Mouse (Mus musculus): Measurements from ENCODE around the gene Keap1. TPM values are rescaled to one million over a fixed set of nuclear protein-coding genes. Genes with fewer than 3 reads are reported as not detected.
A peak's percentile ranks its signal among the peaks of the same experiment; 100 is the strongest.

Keap1 gene
- 46.7 and 48.6 TPM in 2 replicates for polyA plus RNA-seq (2016; fragmentation: Nextera tagmentation; extraction: Ambion mirVana)

DNA sequence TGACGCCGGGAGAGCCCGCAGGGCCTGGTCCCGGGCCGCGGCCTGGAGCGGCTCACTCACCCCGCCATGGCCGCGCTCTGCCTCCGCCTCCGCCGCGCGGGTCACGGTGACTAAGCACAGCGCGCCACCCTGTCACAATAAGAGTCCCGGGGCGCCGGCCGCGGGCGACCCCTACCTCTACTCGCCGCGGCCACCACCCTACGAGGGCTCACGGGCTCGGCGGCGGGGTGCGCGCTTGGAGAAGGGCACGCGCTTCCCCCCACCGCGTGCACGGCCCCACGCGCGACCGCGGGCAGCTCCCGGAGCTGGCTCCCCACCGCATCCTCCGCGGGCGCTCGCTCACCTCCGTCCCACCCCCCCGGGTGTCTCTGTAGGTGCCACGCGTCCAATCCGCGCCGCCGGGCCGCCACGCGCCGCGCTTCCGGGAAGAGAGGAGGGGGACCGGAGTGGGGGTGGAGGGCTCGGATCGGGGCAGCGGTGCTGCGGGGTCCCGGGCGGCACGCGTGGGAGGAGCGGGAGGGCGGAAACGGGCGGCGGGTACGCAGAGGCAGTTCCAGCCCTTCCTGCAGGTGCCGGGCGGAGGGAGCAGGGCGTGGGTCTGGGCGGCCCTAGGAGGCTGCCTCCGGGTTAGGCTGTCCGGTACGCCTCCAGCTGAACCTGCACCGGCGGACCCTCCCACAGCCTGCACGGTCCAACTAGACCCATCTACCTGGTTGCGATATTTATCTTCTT, at the start of gene Keap1:
Gene Keap1 (minus strand): TSS at position 629 of the 732 bp plus-strand sequence.
- WGBS, result under 1% methylated on average over 89 of the region's 90 CpGs
- H3K4me1 ChIP-seq, result peaks cover 33% of the 10 kb centered on the region
- H3K4me3 ChIP-seq, result peak within 1 kb of the TSS; percentile 98
- peak; percentile 79 for DNase-seq (ENCODE audit: extremely low spot score, low spot score)
- H3K9me3 ChIP-seq, result peaks cover 9% of the 10 kb centered on the region
- H3K27ac ChIP-seq, result peak within 1 kb of the TSS; percentile 98
- H3K36me3 ChIP-seq (replicated peaks), result peaks cover 34% of the 10 kb centered on the region
- peaks cover 46% of the 10 kb centered on the region for H3K27me3 ChIP-seq (ENCODE audit: poor library complexity, severe bottlenecking)

DNA sequence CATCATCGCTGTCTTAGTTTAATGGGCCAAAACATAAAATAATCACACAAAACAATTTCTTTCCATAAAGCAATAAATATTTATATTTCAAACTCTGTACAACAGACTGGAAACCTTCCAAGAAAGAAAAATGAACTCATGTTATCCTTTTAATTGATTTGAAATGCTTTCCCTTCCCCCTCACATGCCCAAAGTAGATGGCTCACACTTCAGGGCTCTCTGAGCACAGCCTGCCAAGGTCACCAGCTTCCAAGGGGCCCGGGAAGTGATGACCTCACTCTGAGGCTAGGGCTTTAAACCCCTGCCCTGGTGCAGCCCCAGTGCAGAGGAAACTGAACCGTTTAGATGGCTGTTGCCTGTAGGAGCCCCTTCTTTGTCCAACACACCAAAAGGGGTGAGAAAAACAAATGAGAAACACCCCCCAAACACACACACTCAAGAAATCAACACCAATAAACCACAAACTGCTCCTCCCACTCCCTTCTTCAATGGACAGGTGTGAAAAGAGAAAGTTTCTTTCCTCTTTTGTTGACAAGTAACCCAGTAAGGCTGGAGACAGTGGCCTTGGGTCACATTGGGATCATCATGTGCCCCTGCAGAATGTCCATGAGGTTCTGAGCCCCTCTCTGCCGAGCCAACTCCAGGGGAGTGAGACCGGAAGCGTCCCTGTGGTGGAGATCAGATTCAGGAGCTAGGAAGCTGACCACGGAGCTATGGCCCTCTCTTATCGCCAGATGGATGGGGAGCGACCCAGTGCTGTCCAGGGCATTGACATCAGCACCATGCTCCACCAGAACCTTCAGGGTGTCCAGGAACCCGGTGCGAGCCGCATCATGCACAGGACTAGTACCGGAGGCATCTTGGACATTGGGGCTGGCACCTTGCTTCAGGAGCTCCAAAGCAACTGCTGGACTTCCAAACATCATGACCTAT, 49.5 kb upstream of the Keap1 start:
- Histone ChIP-seq H3K9me3 (no peaks in the 10 kb centered on the region), H3K4me1 (peaks cover 47% of the 10 kb centered on the region), H3K27ac (peak overlapping the region; percentile 90), H3K27me3 (ENCODE audit: poor library complexity, severe bottlenecking) (no peaks in the 10 kb centered on the region), H3K4me3 (peak overlapping the region; percentile 83), H3K36me3 (replicated peaks) (peaks cover 29% of the 10 kb centered on the region)
- WGBS, result 83% methylated on average over 13 of the region's 13 CpGs
- DNase-seq (ENCODE audit: extremely low spot score, low spot score), result no peak

- Histone ChIP-seq H3K4me1 (peaks cover 47% of the 10 kb centered on the region), H3K9me3 (no peaks in the 10 kb centered on the region), H3K4me3 (peak within 1 kb of the TSS; percentile 83), H3K36me3 (replicated peaks) (peaks cover 36% of the 10 kb centered on the region), H3K27me3 (ENCODE audit: poor library complexity, severe bottlenecking) (no peaks in the 10 kb centered on the region), H3K27ac (peak within 1 kb of the TSS; percentile 90)
- DNase-seq (ENCODE audit: extremely low spot score, low spot score), result peak; percentile 95
- under 1% methylated on average over 59 of the region's 59 CpGs for WGBS
These were observed 48.6 kb upstream of the Keap1 start, which contains the start of gene Kri1 for GRCm38 (mm10) chr9:21287571-21288402. Gene Kri1 (minus strand): TSS chr9:21287969.

DNA sequence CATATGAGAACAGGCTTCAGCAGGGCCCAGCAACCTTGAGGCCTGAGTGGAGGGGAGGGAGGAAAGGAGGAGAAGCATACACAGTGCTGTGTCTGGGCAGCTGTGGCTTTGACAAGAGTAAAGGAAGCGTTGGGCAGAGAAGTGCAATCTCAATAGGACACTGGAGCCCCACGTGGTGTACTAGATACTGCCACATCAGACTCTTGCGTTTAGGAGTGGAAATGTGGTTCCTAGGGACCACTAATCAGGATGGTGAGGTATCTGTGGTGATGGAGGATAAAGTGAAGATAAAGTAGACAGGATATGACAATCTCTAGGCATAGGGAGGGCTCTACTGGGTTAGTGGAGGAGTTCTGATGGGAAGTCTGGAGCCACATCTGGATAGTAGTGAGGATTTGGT, 47.6 kb upstream of the Keap1 start:
- Histone ChIP-seq H3K36me3 (replicated peaks) (peaks cover 46% of the 10 kb centered on the region), H3K9me3 (no peaks in the 10 kb centered on the region), H3K4me3 (peak overlapping the region; percentile 83), H3K27me3 (ENCODE audit: poor library complexity, severe bottlenecking) (no peaks in the 10 kb centered on the region), H3K27ac (0 out of 2 replicates have a peak overlapping the region, but pooled peaks have one; percentile 90), H3K4me1 (peaks cover 43% of the 10 kb centered on the region)
- WGBS, result 67% methylated on average over 3 of the region's 3 CpGs
- no peak for DNase-seq (ENCODE audit: extremely low spot score, low spot score)

- H3K4me3 ChIP-seq, result no peak overlapping the region
- no peak for DNase-seq (ENCODE audit: extremely low spot score, low spot score)
- H3K9me3 ChIP-seq, result no peaks in the 10 kb centered on the region
- H3K4me1 ChIP-seq, result peaks cover 25% of the 10 kb centered on the region
- H3K36me3 ChIP-seq (replicated peaks), result peaks cover 69% of the 10 kb centered on the region
- H3K27ac ChIP-seq, result no peak overlapping the region
- H3K27me3 ChIP-seq (ENCODE audit: poor library complexity, severe bottlenecking), result no peaks in the 10 kb centered on the region
- 88% methylated on average over 3 of the region's 3 CpGs for WGBS
These were observed 44.8 kb upstream of the Keap1 start for GRCm38 (mm10) chr9:21283994-21284393.

- no peaks in the 10 kb centered on the region for H3K27me3 ChIP-seq (ENCODE audit: poor library complexity, severe bottlenecking)
- no peak for DNase-seq (ENCODE audit: extremely low spot score, low spot score)
- no peak overlapping the region for H3K4me3 ChIP-seq
- H3K27ac ChIP-seq, result no peak overlapping the region
- WGBS, result 92% methylated on average over 5 of the region's 5 CpGs
- peaks cover 69% of the 10 kb centered on the region for H3K36me3 ChIP-seq (replicated peaks)
- peaks cover 21% of the 10 kb centered on the region for H3K4me1 ChIP-seq
- no peaks in the 10 kb centered on the region for H3K9me3 ChIP-seq
These were observed 44.4 kb upstream of the Keap1 start for GRCm38 (mm10) chr9:21283591-21283990.

DNA sequence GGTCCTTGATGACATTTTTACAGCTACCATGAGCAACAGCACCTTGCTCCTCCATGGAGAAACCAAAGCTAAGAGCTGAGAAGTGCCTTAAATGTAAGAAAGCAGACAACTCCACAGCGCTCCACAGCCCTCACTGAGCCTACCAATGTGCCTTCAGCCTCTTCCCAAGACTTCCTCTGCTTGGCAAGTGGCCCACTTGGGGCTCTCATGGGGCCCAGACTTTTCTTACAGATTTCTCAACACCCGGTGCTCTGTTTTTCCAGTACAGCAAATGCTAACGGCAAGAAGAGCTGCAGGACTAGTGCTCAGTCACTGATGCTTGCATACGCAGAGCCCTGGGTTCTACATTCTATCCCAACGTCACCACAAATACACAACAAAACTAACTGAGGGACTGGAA, 38.6 kb upstream of the Keap1 start:
- WGBS, result 98% methylated on average over 5 of the region's 5 CpGs
- peaks cover 98% of the 10 kb centered on the region for H3K36me3 ChIP-seq (replicated peaks)

DNA sequence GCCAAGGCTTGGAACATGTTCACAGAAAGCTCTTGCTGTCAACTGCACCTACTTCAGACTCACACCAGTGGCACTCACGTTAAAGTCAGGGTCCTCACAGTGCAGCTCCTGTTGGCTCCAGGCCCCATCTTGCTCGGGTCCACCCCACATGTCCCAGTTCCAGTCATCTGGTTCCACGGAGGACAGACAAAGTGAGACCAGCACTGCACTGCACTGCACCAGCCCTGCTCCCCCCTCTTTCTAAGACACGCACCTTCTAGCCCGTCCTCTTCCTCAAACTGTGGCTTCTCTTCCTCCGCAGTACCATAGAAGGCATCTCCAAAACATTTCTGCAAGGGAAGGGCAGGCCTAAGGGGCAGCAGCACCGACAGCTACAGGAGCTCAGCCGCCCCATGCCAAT, 37.1 kb upstream of the Keap1 start:
- no peaks in the 10 kb centered on the region for H3K27me3 ChIP-seq (ENCODE audit: poor library complexity, severe bottlenecking)
- no peaks in the 10 kb centered on the region for H3K9me3 ChIP-seq
- DNase-seq (ENCODE audit: extremely low spot score, low spot score), result no peak
- WGBS, result 87% methylated on average over 8 of the region's 8 CpGs
- H3K27ac ChIP-seq, result no peak overlapping the region
- no peak overlapping the region for H3K4me3 ChIP-seq
- peaks cover 99% of the 10 kb centered on the region for H3K36me3 ChIP-seq (replicated peaks)
- no peaks in the 10 kb centered on the region for H3K4me1 ChIP-seq

More for the DNA sequence above, 38.6 kb upstream of the Keap1 start:
- no peak overlapping the region for H3K27ac ChIP-seq
- no peaks in the 10 kb centered on the region for H3K9me3 ChIP-seq
- no peaks in the 10 kb centered on the region for H3K4me1 ChIP-seq
- H3K4me3 ChIP-seq, result no peak overlapping the region
- no peak for DNase-seq (ENCODE audit: extremely low spot score, low spot score)
- H3K27me3 ChIP-seq (ENCODE audit: poor library complexity, severe bottlenecking), result no peaks in the 10 kb centered on the region

DNA sequence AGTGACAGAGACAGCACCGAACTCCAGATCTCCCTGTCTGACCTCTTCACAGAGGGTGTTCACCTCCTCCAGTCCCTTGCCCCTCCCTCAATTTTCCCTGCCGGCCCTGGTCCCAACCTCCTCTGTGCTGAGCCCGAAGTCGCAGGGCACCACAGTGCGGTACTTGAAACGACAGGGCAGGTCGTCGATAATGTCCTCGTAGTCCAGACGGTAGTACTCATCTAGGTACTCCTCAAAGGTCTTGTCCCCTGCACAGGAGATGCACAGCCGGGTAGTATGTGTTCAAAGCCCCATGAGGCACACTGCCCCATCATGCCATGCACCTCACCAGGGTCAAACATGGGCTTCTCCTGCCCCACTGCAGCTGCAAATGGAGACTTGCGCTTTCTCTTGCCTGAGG, 36.6 kb upstream of the Keap1 start:
- H3K27me3 ChIP-seq (ENCODE audit: poor library complexity, severe bottlenecking), result no peaks in the 10 kb centered on the region
- DNase-seq (ENCODE audit: extremely low spot score, low spot score), result no peak
- H3K4me1 ChIP-seq, result no peaks in the 10 kb centered on the region
- peaks cover 99% of the 10 kb centered on the region for H3K36me3 ChIP-seq (replicated peaks)
- no peaks in the 10 kb centered on the region for H3K9me3 ChIP-seq
- WGBS, result 89% methylated on average over 12 of the region's 12 CpGs
- H3K27ac ChIP-seq, result no peak overlapping the region
- H3K4me3 ChIP-seq, result no peak overlapping the region

DNA sequence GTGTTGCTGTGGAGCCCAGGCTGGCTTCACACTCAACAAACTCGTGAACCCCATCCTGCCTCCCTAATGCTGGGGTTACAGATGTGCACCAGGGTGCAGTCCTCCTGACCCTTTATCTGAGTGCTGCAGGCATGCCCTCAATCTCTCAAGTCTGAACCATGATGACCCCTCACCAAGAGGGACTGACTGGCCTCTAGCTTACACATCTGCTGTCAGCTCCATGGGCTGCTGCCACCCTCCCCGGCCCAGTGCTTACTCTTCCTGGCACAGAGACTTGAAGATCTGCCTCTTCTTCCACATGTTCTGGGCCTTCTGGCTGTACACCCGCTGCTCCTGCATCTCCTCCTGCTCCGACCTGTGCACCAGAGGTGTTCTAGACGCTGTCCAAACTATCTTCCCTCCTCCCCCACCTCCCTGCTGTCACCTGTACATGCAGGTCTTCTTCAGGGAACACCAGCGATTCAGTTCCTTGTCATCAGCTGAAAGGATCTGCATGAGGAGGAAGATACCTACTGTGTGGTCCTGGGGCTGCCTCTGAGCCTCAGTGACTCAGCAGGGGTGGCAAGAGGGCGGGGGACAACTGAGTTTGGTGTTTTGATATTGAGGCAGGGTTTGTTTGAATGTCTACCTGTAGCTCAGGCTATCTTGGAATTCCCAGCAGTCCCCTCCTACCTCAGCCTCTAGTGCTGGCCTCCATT, 36.0 kb upstream of the Keap1 start:
- WGBS, result 89% methylated on average over 7 of the region's 7 CpGs
- H3K4me3 ChIP-seq, result no peak overlapping the region
- H3K4me1 ChIP-seq, result no peaks in the 10 kb centered on the region
- peaks cover 100% of the 10 kb centered on the region for H3K36me3 ChIP-seq (replicated peaks)
- no peaks in the 10 kb centered on the region for H3K9me3 ChIP-seq
- no peak overlapping the region for H3K27ac ChIP-seq
- H3K27me3 ChIP-seq (ENCODE audit: poor library complexity, severe bottlenecking), result no peaks in the 10 kb centered on the region
- no peak for DNase-seq (ENCODE audit: extremely low spot score, low spot score)

- H3K4me1 ChIP-seq, result no peaks in the 10 kb centered on the region
- H3K36me3 ChIP-seq (replicated peaks), result peaks cover 100% of the 10 kb centered on the region
- no peak overlapping the region for H3K27ac ChIP-seq
- WGBS, result 94% methylated on average over 3 of the region's 3 CpGs
- DNase-seq (ENCODE audit: extremely low spot score, low spot score), result no peak
- H3K9me3 ChIP-seq, result no peaks in the 10 kb centered on the region
- H3K4me3 ChIP-seq, result no peak overlapping the region
- H3K27me3 ChIP-seq (ENCODE audit: poor library complexity, severe bottlenecking), result no peaks in the 10 kb centered on the region
These were observed 35.2 kb upstream of the Keap1 start for GRCm38 (mm10) chr9:21274336-21274735.

All from forebrain, embryonic 10.5 days (tissue).